Mouse (Mus musculus) C2C12 (cell line): Measurements from ENCODE around the gene Agxt2.

Source experiments
- CTCF ChIP-seq: IDR thresholded peaks from one replicate; pipeline ENCODE4 v1.5.1; 2011; ENCODE audit not compliant: control insufficient read depth, insufficient read depth, insufficient read length
- USF1 ChIP-seq: IDR thresholded peaks from one replicate; pipeline ENCODE4 v1.6.1; 2011; ENCODE audit warnings: low read depth, mild to moderate bottlenecking, control low read depth, moderate library complexity

DNA sequence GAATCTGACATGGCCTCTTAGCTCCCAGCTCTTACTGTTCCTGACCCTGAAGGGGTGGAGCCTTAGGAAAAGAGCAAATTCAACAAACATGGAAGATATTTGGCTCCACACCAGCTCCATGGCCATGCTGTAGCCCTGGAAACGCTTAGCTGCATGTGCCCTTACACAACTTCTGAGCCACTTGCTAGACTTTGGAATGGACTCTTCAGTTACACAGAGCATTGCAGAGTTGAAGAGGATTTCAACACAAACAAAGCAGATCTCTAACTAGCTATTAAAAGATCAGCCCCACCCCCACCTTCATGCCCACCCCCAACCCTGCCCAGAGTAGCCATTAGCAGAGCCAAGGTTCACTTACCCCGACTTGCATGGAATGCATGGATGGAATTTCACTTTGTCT lies 41.5 kb downstream of the Agxt2 start:
- TF ChIP-seq CTCF (no peak), USF1 (no peak)
